Mouse (Mus musculus): ENCODE measurements around the gene Bckdha. TPM values are rescaled to one million over a fixed set of nuclear protein-coding genes. Genes with fewer than 3 reads are reported as not detected.

Bckdha gene
- polyA plus RNA-seq (2012; rRNA removed): 81.4 and 108 TPM in 2 replicates

- peak within 1 kb of the TSS; percentile 79 for H3K27ac ChIP-seq (ENCODE audit: insufficient read depth, low read length)
- under 1% methylated on average over 50 of the region's 50 CpGs for WGBS
- peak; percentile 99 to 100 for DNase-seq (ENCODE audit: low read depth in 1 of 2, low spot score in 2 of 2)
Measured at GRCm38 (mm10) chr7:25658657-25659472, at the start of gene Bckdha, which contains the start of gene Exosc5. Gene Bckdha, minus strand, starts transcription at chr7:25658981. Gene Exosc5, plus strand, starts transcription at chr7:25659164.

GRCm38 (mm10) chr7:25707581-25708292 lies 49.0 kb upstream of the Bckdha start:
- Histone ChIP-seq H3K27me3 (ENCODE audit: control insufficient read depth, insufficient read depth, low read length) (no peaks in the 10 kb centered on the region), H3K36me3 (ENCODE audit: control insufficient read depth, insufficient read depth, low read length) (peaks cover 21% of the 10 kb centered on the region), H3K4me3 (ENCODE audit: extremely low read depth, insufficient read depth, insufficient read length) (no peak overlapping the region), H3K4me1 (ENCODE audit: control insufficient read depth, insufficient read depth, insufficient read length) (peaks cover 50% of the 10 kb centered on the region), H3K27ac (ENCODE audit: insufficient read depth, low read length) (peak overlapping the region; percentile 70)
- TF ChIP-seq CTCF (IDR thresholded peaks at IDR 0.05; ENCODE audit: extremely low read depth, insufficient read depth, insufficient read length, insufficient replicate concordance) (no peak), POLR2A (IDR thresholded peaks at IDR 0.05; ENCODE audit: low read depth, low read length) (no peak)
- 22% methylated on average over 15 of the region's 15 CpGs for WGBS
- peak in 1 of 2 experiments; percentile 26 for DNase-seq (ENCODE audit: low read depth in 1 of 2, low spot score in 2 of 2)

More at GRCm38 (mm10) chr7:25658657-25659472, at the start of gene Bckdha, which contains the start of gene Exosc5:
- Histone ChIP-seq H3K36me3 (ENCODE audit: control insufficient read depth, insufficient read depth, low read length) (peaks cover 6% of the 10 kb centered on the region), H3K4me3 (ENCODE audit: extremely low read depth, insufficient read depth, insufficient read length) (peak within 1 kb of the TSS; percentile 92), H3K27me3 (ENCODE audit: control insufficient read depth, insufficient read depth, low read length) (no peaks in the 10 kb centered on the region), H3K4me1 (ENCODE audit: control insufficient read depth, insufficient read depth, insufficient read length) (peaks cover 4% of the 10 kb centered on the region; the same call in 1 of the 2 replicates)
- TF ChIP-seq CTCF (IDR thresholded peaks at IDR 0.05; ENCODE audit: extremely low read depth, insufficient read depth, insufficient read length, insufficient replicate concordance): no peak
- TF ChIP-seq POLR2A (IDR thresholded peaks at IDR 0.05; ENCODE audit: low read depth, low read length): peak; percentile 48; the same call in 1 of the 2 replicates

GRCm38 (mm10) chr7:25706578-25707170 lies 47.9 kb upstream of the Bckdha start:
- peaks cover 23% of the 10 kb centered on the region for H3K36me3 ChIP-seq (ENCODE audit: control insufficient read depth, insufficient read depth, low read length)
- H3K27me3 ChIP-seq (ENCODE audit: control insufficient read depth, insufficient read depth, low read length): no peaks in the 10 kb centered on the region
- DNase-seq (ENCODE audit: low read depth in 1 of 2, low spot score in 2 of 2): peak in 1 of 2 experiments; percentile 25
- 26% methylated on average over 7 of the region's 7 CpGs for WGBS
- peaks cover 47% of the 10 kb centered on the region for H3K4me1 ChIP-seq (ENCODE audit: control insufficient read depth, insufficient read depth, insufficient read length)
- H3K27ac ChIP-seq (ENCODE audit: insufficient read depth, low read length): peak overlapping the region; percentile 70
- H3K4me3 ChIP-seq (ENCODE audit: extremely low read depth, insufficient read depth, insufficient read length): no peak overlapping the region
- TF ChIP-seq CTCF (IDR thresholded peaks at IDR 0.05; ENCODE audit: extremely low read depth, insufficient read depth, insufficient read length, insufficient replicate concordance) (no peak), POLR2A (IDR thresholded peaks at IDR 0.05; ENCODE audit: low read depth, low read length) (no peak)

GRCm38 (mm10) chr7:25705801-25706251 lies 47.0 kb upstream of the Bckdha start:
- Histone ChIP-seq H3K4me3 (ENCODE audit: extremely low read depth, insufficient read depth, insufficient read length) (no peak overlapping the region), H3K36me3 (ENCODE audit: control insufficient read depth, insufficient read depth, low read length) (peaks cover 29% of the 10 kb centered on the region), H3K4me1 (ENCODE audit: control insufficient read depth, insufficient read depth, insufficient read length) (peaks cover 41% of the 10 kb centered on the region), H3K27ac (ENCODE audit: insufficient read depth, low read length) (peak overlapping the region; percentile 49), H3K27me3 (ENCODE audit: control insufficient read depth, insufficient read depth, low read length) (no peaks in the 10 kb centered on the region)
- 57% methylated on average over 6 of the region's 6 CpGs for WGBS
- DNase-seq (ENCODE audit: low read depth in 1 of 2, low spot score in 2 of 2): no peak
- no peak for TF ChIP-seq POLR2A (IDR thresholded peaks at IDR 0.05; ENCODE audit: low read depth, low read length)

GRCm38 (mm10) chr7:25704716-25705364 lies 46.1 kb upstream of the Bckdha start:
- TF ChIP-seq POLR2A (IDR thresholded peaks at IDR 0.05; ENCODE audit: low read depth, low read length): no peak
- no peaks in the 10 kb centered on the region for H3K27me3 ChIP-seq (ENCODE audit: control insufficient read depth, insufficient read depth, low read length)
- no peak overlapping the region for H3K4me3 ChIP-seq (ENCODE audit: extremely low read depth, insufficient read depth, insufficient read length)
- WGBS: 87% methylated on average over 35 of the region's 37 CpGs
- H3K27ac ChIP-seq (ENCODE audit: insufficient read depth, low read length): peak overlapping the region; percentile 49; the same call in 1 of the 2 replicates
- H3K4me1 ChIP-seq (ENCODE audit: control insufficient read depth, insufficient read depth, insufficient read length): peaks cover 32% of the 10 kb centered on the region
- peaks cover 34% of the 10 kb centered on the region for H3K36me3 ChIP-seq (ENCODE audit: control insufficient read depth, insufficient read depth, low read length)
- no peak for DNase-seq (ENCODE audit: low read depth in 1 of 2, low spot score in 2 of 2)

GRCm38 (mm10) chr7:25703793-25704494 lies 45.2 kb upstream of the Bckdha start:
- Histone ChIP-seq H3K4me1 (ENCODE audit: control insufficient read depth, insufficient read depth, insufficient read length) (peaks cover 28% of the 10 kb centered on the region; the same call in 1 of the 2 replicates), H3K36me3 (ENCODE audit: control insufficient read depth, insufficient read depth, low read length) (peaks cover 36% of the 10 kb centered on the region), H3K27ac (ENCODE audit: insufficient read depth, low read length) (peak overlapping the region; percentile 3; the same call in 1 of the 2 replicates), H3K27me3 (ENCODE audit: control insufficient read depth, insufficient read depth, low read length) (no peaks in the 10 kb centered on the region), H3K4me3 (ENCODE audit: extremely low read depth, insufficient read depth, insufficient read length) (no peak overlapping the region)
- 88% methylated on average over 10 of the region's 10 CpGs for WGBS
- DNase-seq (ENCODE audit: low read depth in 1 of 2, low spot score in 2 of 2): no peak
- no peak for TF ChIP-seq CTCF (IDR thresholded peaks at IDR 0.05; ENCODE audit: extremely low read depth, insufficient read depth, insufficient read length, insufficient replicate concordance)
- TF ChIP-seq POLR2A (IDR thresholded peaks at IDR 0.05; ENCODE audit: low read depth, low read length): no peak

All from spleen, adult 2 months (tissue).